Mouse (Mus musculus) midbrain, embryonic 12.5 days (tissue): ENCODE measurements around the gene Nptn. TPM values are rescaled to one million over a fixed set of nuclear protein-coding genes. Genes with fewer than 3 reads are reported as not detected.

Source experiments
- ATAC-seq: fragments of 200-750 bp; cut with Nextera tagmentation; 2 replicates; pipeline ENCODE4 v1.8.0; 2017; ENCODE audit warnings: low read depth, moderate TSS enrichment, moderate library complexity; ENCODE audit not compliant: low FRiP score
- H3K27ac ChIP-seq: fragments of 300-500 bp; sonication (generic); replicated peaks from 2 replicates; pipeline ENCODE4 v1.5.1; 2016; ENCODE audit warnings: mild to moderate bottlenecking
- H3K27me3 ChIP-seq: fragments of 300-500 bp; sonication (generic); 2 replicates; pipeline ENCODE4 v1.6.1; 2016; ENCODE audit warnings: mild to moderate bottlenecking
- H3K36me3 ChIP-seq: fragments of 300-500 bp; sonication (generic); 2 replicates; pipeline ENCODE4 v1.6.1; 2016
- H3K4me1 ChIP-seq: fragments of 300-500 bp; sonication (generic); 2 replicates; pipeline ENCODE4 v1.6.1; 2016
- H3K4me2 ChIP-seq: fragments of 300-500 bp; sonication (generic); replicated peaks from 2 replicates; pipeline ENCODE4 v1.6.1; 2016; ENCODE audit warnings: mild to moderate bottlenecking, moderate library complexity
- H3K4me3 ChIP-seq: fragments of 300-500 bp; sonication (generic); 2 replicates; pipeline ENCODE4 v1.5.1; 2016; ENCODE audit warnings: mild to moderate bottlenecking
- H3K9ac ChIP-seq: fragments of 300-500 bp; sonication (generic); replicated peaks from 2 replicates; pipeline ENCODE4 v1.6.1; 2016; ENCODE audit warnings: mild to moderate bottlenecking, moderate library complexity
- H3K9me3 ChIP-seq: fragments of 300-500 bp; sonication (generic); 2 replicates; pipeline ENCODE4 v1.6.1; 2016; ENCODE audit warnings: mild to moderate bottlenecking
- WGBS: fragments of 180-500 bp; shearing (Covaris S2); methylation state at CpG from one replicate; pipeline ENCODE4 v1.1.7; 2016; 5-methylcytosine and 5-hydroxymethylcytosine counted together
- polyA plus RNA-seq: library from polyadenylated mRNA; unstranded; fragments of >200 nt; fragmentation: Nextera tagmentation; extraction: Ambion mirVana; gene quantifications from 2 replicates; pipeline ENCODE4 v1.2.1, GENCODE M21; 2016

The Nptn gene
- 68.6 and 75.0 TPM in 2 replicates for polyA plus RNA-seq

DNA sequence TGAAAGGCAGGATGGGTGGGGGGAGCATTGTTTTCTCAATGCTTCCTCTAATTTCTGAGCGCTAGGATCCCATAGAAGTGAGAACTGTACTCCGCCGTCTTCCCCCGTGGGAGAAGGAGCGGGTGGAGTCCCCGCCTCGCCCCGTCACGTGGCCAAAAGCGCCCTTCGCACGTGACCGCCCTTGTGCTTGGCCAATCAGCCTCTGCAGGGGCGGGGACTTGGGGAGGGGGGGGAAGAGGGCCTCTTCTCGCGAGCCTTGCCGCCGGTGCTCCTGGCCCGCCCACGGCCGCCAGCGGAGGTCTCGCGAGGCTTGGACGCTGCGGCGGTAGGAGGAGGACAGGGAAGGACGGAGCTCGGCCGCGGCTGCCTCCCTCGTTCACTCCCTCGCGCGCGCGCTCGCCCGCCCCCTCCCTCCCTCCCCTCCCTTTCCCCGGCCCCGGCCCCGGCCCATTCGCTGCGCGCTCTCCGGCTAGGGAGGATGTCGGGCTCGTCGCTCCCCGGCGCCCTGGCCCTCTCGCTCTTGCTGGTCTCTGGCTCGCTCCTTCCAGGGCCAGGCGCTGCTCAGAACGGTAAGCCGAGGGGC is at the start of gene Nptn:
Gene Nptn (plus strand): TSS at position 283 of the 583 bp plus-strand sequence.
- H3K4me3 ChIP-seq = peak within 1 kb of the TSS; percentile 89
- H3K27ac ChIP-seq = peak within 1 kb of the TSS; percentile 98
- H3K9me3 ChIP-seq = no peaks in the 10 kb centered on the region
- H3K4me2 ChIP-seq = peak within 1 kb of the TSS; percentile 74
- ATAC-seq = peak; percentile 98
- no peaks in the 10 kb centered on the region for H3K27me3 ChIP-seq
- H3K9ac ChIP-seq = peak within 1 kb of the TSS; percentile 98
- peaks cover 14% of the 10 kb centered on the region for H3K4me1 ChIP-seq
- WGBS = 0% methylated on average over 53 of the region's 56 CpGs
- H3K36me3 ChIP-seq = no peaks in the 10 kb centered on the region

DNA sequence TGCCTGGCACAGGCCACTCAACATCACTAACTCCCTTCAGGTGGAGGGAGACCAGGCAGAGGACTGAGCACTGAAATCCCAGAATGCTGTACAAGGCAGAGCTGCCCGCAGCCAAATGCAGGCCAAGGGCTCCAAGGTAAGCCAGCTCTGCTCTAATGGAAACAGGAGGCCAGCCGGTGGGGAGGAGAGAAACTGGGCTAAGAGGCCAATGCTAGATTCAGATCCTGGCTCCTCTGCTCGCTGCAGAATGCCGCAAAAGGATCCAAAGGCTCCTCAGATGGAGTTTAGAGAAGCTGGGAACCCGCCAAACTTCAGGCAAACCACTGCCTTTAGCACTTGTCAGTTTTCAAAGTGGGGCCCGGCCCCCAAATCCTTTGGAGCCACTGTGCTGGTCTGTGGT is 48.7 kb upstream of the Nptn start:
- H3K9ac ChIP-seq = no peak overlapping the region
- no peak for ATAC-seq
- no peak overlapping the region for H3K4me2 ChIP-seq
- H3K4me1 ChIP-seq = peaks cover 3% of the 10 kb centered on the region; the same call in 1 of the 2 replicates
- WGBS = 88% methylated on average over 6 of the region's 6 CpGs
- no peaks in the 10 kb centered on the region for H3K27me3 ChIP-seq
- H3K36me3 ChIP-seq = peaks cover 32% of the 10 kb centered on the region
- no peak overlapping the region for H3K4me3 ChIP-seq
- no peak overlapping the region for H3K27ac ChIP-seq
- no peaks in the 10 kb centered on the region for H3K9me3 ChIP-seq

DNA sequence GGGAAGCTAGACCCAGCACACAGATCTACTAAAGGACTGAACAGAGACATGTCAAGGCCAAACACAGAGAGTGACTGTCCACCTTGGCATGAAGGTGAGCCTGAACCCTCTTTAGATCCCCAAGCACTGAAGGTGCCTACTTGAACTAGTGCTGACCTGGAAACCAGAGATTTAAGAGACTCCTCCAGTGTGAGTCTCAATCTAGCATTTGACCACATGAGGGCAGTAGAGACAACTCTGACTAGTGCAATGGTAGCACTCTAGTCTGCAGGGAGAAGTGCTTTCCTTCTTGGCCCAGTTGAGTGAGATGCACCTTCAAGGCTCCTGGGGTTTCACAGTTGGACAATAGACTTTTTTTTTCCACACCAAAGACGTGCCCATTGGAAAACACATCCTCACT is 47.3 kb upstream of the Nptn start:
- Histone ChIP-seq H3K9me3 (no peaks in the 10 kb centered on the region), H3K36me3 (peaks cover 30% of the 10 kb centered on the region), H3K27me3 (no peaks in the 10 kb centered on the region), H3K9ac (no peak overlapping the region), H3K4me2 (no peak overlapping the region), H3K27ac (no peak overlapping the region), H3K4me3 (no peak overlapping the region), H3K4me1 (peaks cover 3% of the 10 kb centered on the region; the same call in 1 of the 2 replicates)
- ATAC-seq = peak; percentile 34; the same call in 1 of the 2 replicates
- 36% methylated on average over 1 of the region's 1 CpGs for WGBS

- no peak overlapping the region for H3K4me2 ChIP-seq
- ATAC-seq = 0 out of 2 replicates have a peak, but pooled peaks have one; percentile 23
- 78% methylated on average over 20 of the region's 20 CpGs for WGBS
- no peak overlapping the region for H3K4me3 ChIP-seq
- H3K9ac ChIP-seq = no peak overlapping the region
- no peaks in the 10 kb centered on the region for H3K9me3 ChIP-seq
- peaks cover 3% of the 10 kb centered on the region; the same call in 1 of the 2 replicates for H3K4me1 ChIP-seq
- H3K36me3 ChIP-seq = peaks cover 27% of the 10 kb centered on the region
- no peaks in the 10 kb centered on the region for H3K27me3 ChIP-seq
- H3K27ac ChIP-seq = no peak overlapping the region
Observed at GRCm38 (mm10) chr9:58535447-58536134, 46.4 kb upstream of the Nptn start.

DNA sequence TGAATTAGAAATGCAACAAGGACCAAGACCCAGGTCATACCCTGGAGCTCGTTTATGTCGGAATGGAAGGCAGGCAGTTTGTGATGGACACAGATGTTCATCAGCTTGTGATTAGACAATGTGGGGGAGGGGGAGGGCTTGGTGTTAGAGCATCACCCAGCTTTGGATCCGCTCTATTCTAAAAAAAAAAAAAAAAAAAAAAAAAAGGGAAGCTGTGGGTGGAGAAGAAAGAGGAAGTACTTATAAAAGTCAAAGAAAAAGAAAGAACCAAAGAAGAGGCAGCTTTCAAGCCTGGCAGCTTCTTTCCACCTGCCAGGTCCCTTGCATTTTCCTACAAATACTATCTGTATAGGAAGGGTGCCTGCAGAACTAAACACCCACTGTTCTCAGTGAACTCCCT is 44.3 kb upstream of the Nptn start:
- Histone ChIP-seq H3K4me3 (no peak overlapping the region), H3K9ac (no peak overlapping the region), H3K27ac (no peak overlapping the region), H3K36me3 (peaks cover 27% of the 10 kb centered on the region), H3K9me3 (no peaks in the 10 kb centered on the region), H3K4me2 (no peak overlapping the region), H3K27me3 (no peaks in the 10 kb centered on the region), H3K4me1 (peaks cover 10% of the 10 kb centered on the region; the same call in 1 of the 2 replicates)
- no peak for ATAC-seq
- 94% methylated on average over 3 of the region's 3 CpGs for WGBS

GRCm38 (mm10) chr9:58539886-58540285 is 42.2 kb upstream of the Nptn start:
- Histone ChIP-seq H3K27ac (no peak overlapping the region), H3K4me1 (peaks cover 10% of the 10 kb centered on the region; the same call in 1 of the 2 replicates), H3K4me3 (no peak overlapping the region), H3K36me3 (peaks cover 27% of the 10 kb centered on the region), H3K9me3 (no peaks in the 10 kb centered on the region), H3K27me3 (no peaks in the 10 kb centered on the region), H3K4me2 (no peak overlapping the region), H3K9ac (no peak overlapping the region)
- 56% methylated on average over 5 of the region's 5 CpGs for WGBS
- ATAC-seq = no peak

- WGBS = 74% methylated on average over 6 of the region's 6 CpGs
- no peak overlapping the region; the same call in 1 of the 2 replicates for H3K27ac ChIP-seq
- no peak for ATAC-seq
Observed at GRCm38 (mm10) chr9:58541895-58542338, 40.1 kb upstream of the Nptn start.

GRCm38 (mm10) chr9:58544879-58545324 is 37.1 kb upstream of the Nptn start:
- ATAC-seq = no peak
- H3K9ac ChIP-seq = no peak overlapping the region
- WGBS = 76% methylated on average over 4 of the region's 4 CpGs
- no peak overlapping the region; the same call in 1 of the 2 replicates for H3K27ac ChIP-seq
- peaks cover 4% of the 10 kb centered on the region; the same call in 1 of the 2 replicates for H3K36me3 ChIP-seq
- no peak overlapping the region for H3K4me3 ChIP-seq
- H3K4me2 ChIP-seq = no peak overlapping the region
- H3K4me1 ChIP-seq = peaks cover 19% of the 10 kb centered on the region; the same call in 1 of the 2 replicates
- no peaks in the 10 kb centered on the region for H3K27me3 ChIP-seq
- no peaks in the 10 kb centered on the region for H3K9me3 ChIP-seq

More at GRCm38 (mm10) chr9:58541895-58542338, 40.1 kb upstream of the Nptn start:
- Histone ChIP-seq H3K9me3 (no peaks in the 10 kb centered on the region), H3K9ac (0 out of 2 replicates have a peak overlapping the region, but pooled peaks have one; percentile 11), H3K4me1 (peaks cover 9% of the 10 kb centered on the region; the same call in 1 of the 2 replicates), H3K36me3 (peaks cover 22% of the 10 kb centered on the region), H3K4me3 (no peak overlapping the region), H3K4me2 (no peak overlapping the region), H3K27me3 (no peaks in the 10 kb centered on the region)

DNA sequence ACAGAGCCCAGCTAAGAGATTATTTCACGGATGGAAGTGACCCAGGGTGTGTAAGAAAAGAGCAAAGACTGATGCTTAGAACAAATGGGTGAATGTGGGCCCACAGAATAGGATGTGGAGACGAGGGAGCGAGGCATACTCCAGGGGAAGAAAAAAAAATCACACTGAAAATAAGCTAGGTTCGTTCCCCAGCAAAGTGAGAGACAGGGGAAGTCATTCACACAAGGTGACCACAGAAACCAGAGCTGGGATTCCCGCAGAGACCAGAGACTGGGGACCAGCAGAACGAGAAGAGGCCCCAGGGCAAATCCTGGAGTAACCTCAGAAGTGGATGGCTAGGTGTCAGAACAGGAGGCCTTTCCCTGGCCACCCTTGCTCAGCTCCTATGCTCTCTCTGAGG is 36.6 kb upstream of the Nptn start:
- H3K4me1 ChIP-seq = peaks cover 19% of the 10 kb centered on the region; the same call in 1 of the 2 replicates
- no peak overlapping the region; the same call in 1 of the 2 replicates for H3K27ac ChIP-seq
- H3K27me3 ChIP-seq = no peaks in the 10 kb centered on the region
- no peaks in the 10 kb centered on the region for H3K9me3 ChIP-seq
- WGBS = 79% methylated on average over 6 of the region's 6 CpGs
- peaks cover 2% of the 10 kb centered on the region; the same call in 1 of the 2 replicates for H3K36me3 ChIP-seq
- no peak for ATAC-seq
- no peak overlapping the region for H3K9ac ChIP-seq
- H3K4me2 ChIP-seq = no peak overlapping the region
- H3K4me3 ChIP-seq = no peak overlapping the region

DNA sequence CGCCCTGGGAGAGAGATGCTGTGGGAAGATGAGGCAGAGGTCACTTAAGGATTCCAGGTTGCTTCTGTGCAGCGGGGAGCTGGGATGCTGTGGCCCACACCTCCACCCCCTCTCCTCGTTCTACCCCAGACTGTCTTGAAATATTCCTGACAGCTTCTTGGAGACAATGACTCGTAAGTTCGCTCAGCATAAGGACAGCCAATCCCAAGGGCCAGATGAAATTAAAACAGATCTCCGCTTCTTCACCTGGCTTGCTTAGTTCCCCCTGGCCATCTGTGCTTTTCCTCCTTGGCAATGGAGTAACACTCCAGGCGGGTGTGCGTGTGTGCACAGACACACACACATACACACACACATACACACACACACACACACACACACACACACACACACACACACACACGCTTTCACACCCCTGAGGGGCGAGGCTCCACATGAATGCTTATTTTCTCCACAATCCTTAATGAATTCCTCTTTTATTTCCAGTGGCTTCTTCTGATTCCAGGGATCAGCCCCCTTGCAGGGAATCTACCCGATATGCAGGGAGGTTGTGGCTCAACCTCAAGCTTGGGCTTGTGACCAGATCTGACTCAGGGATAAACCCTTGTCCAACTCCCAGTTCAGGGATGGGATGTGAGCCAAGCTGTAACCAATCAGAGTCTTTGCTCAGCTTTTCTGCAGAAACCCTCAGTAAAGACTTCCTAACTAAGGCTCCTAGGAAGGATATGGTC is 35.2 kb upstream of the Nptn start:
- no peak for ATAC-seq
- H3K9ac ChIP-seq = no peak overlapping the region
- 88% methylated on average over 11 of the region's 11 CpGs for WGBS
- no peaks in the 10 kb centered on the region for H3K36me3 ChIP-seq
- no peak overlapping the region for H3K4me2 ChIP-seq
- peaks cover 17% of the 10 kb centered on the region; the same call in 1 of the 2 replicates for H3K4me1 ChIP-seq
- no peak overlapping the region for H3K4me3 ChIP-seq
- H3K27me3 ChIP-seq = no peaks in the 10 kb centered on the region
- H3K27ac ChIP-seq = no peak overlapping the region
- no peaks in the 10 kb centered on the region for H3K9me3 ChIP-seq

- no peak for ATAC-seq
- Histone ChIP-seq H3K27me3 (no peaks in the 10 kb centered on the region), H3K9ac (no peak overlapping the region), H3K4me2 (no peak overlapping the region), H3K27ac (no peak overlapping the region), H3K4me3 (no peak overlapping the region), H3K4me1 (peaks cover 18% of the 10 kb centered on the region), H3K36me3 (no peaks in the 10 kb centered on the region), H3K9me3 (no peaks in the 10 kb centered on the region)
- 47% methylated on average over 4 of the region's 4 CpGs for WGBS
Observed at GRCm38 (mm10) chr9:58548897-58549296, 33.1 kb upstream of the Nptn start.
